ENCODE assay signal across 16 mouse cellular contexts in genomic region chr5:66917353-66918315, GRCm38 (mm10).
DNase-seq lines count a peak whose midpoint lies in the region; ATAC-seq and TF ChIP-seq lines count a peak whose summit lies in the region.
"Had no signal": no experiment of that assay in that cellular context is flagged by ENCODE, and none has a peak within 500 bp of the region (broad histone marks: within the 10 kb centered on the region; RNA-seq: fewer than 3 reads in every experiment).

No protein-coding gene starts in this region.

- ATAC-seq in Patski = no peak
- peak; percentile 60; the same call in 1 of the 2 replicates for ATAC-seq in midbrain, embryonic 13.5 days
- ATAC-seq in liver, embryonic 11.5 days (replicated peaks; ENCODE audit: low FRiP score) = no peak

- no peak for DNase-seq in heart, adult 2 months
- no peak for DNase-seq in heart, embryonic 10.5 days (ENCODE audit: low spot score)
- no peak for DNase-seq in Patski (ENCODE audit: low read depth, low spot score)
- no peak for DNase-seq in hindbrain, embryonic 10.5 days (ENCODE audit: low spot score)
- DNase-seq in thymus, postnatal 14 days = no peak
- no peak for DNase-seq in kidney, postnatal 4 days
- no peak for DNase-seq in liver, embryonic 11.5 days (ENCODE audit: low spot score)
- DNase-seq: adrenal gland, postnatal 36 days; cerebellum, adult 18-20 months; gastrocnemius, postnatal 25 days; kidney, postnatal 36 days; right cerebral cortex, postnatal 14 days had no signal

- no peak overlapping the region for H3K9ac ChIP-seq in heart, adult 2 months (ENCODE audit: low read depth, low read length)
- no peak overlapping the region for H3K9ac ChIP-seq in midbrain, embryonic 13.5 days (replicated peaks)
- H3K9ac ChIP-seq in liver, embryonic 11.5 days (ENCODE audit: low read depth, low read length) = no peak overlapping the region
- H3K9ac ChIP-seq: heart, embryonic 15.5 days; liver, embryonic 14.5 days had no signal

- 92% methylated on average over 8 of the region's 8 CpGs for WGBS in heart, adult 2 months
- 79% methylated on average over 8 of the region's 8 CpGs for WGBS in heart, embryonic 10.5 days
- 87% methylated on average over 8 of the region's 8 CpGs for WGBS in hindbrain, embryonic 10.5 days
- 59% methylated on average over 8 of the region's 8 CpGs for WGBS in midbrain, embryonic 13.5 days
- 80% methylated on average over 8 of the region's 8 CpGs for WGBS in liver, embryonic 11.5 days

- H3K79me2 ChIP-seq in heart, adult 2 months (replicated peaks; ENCODE audit: control insufficient read depth, insufficient read depth, low read length) = peaks cover 2% of the 10 kb centered on the region

- H3K4me2 ChIP-seq in midbrain, embryonic 13.5 days (replicated peaks) = no peak overlapping the region
- no peak overlapping the region for H3K4me2 ChIP-seq in liver, embryonic 11.5 days
- H3K4me2 ChIP-seq: heart, embryonic 15.5 days had no signal

- no peak for TF ChIP-seq POLR2A in heart, adult 2 months (IDR thresholded peaks at IDR 0.05; ENCODE audit: insufficient read depth, low read depth, low read length)

- intact Hi-C loops in heart, adult 2 months (cut with DNase I) = no loop called here

- no peaks in the 10 kb centered on the region for H3K9me3 ChIP-seq in heart, embryonic 10.5 days
- H3K9me3 ChIP-seq in hindbrain, embryonic 10.5 days = no peaks in the 10 kb centered on the region
- no peaks in the 10 kb centered on the region for H3K9me3 ChIP-seq in midbrain, embryonic 13.5 days
- H3K9me3 ChIP-seq in liver, embryonic 11.5 days (ENCODE audit: control insufficient read depth, low read length) = no peaks in the 10 kb centered on the region
- H3K9me3 ChIP-seq: heart, embryonic 15.5 days had no signal

- H3K4me1 ChIP-seq in heart, adult 2 months (ENCODE audit: control insufficient read depth, insufficient read depth, low read length) = peaks cover 9% of the 10 kb centered on the region
- H3K4me1 ChIP-seq in heart, embryonic 10.5 days = peaks cover 4% of the 10 kb centered on the region; the same call in 1 of the 2 replicates
- peaks cover 26% of the 10 kb centered on the region for H3K4me1 ChIP-seq in hindbrain, embryonic 10.5 days (replicated peaks)
- peaks cover 24% of the 10 kb centered on the region for H3K4me1 ChIP-seq in midbrain, embryonic 13.5 days (replicated peaks)
- no peaks in the 10 kb centered on the region for H3K4me1 ChIP-seq in liver, embryonic 11.5 days (replicated peaks; ENCODE audit: control insufficient read depth, insufficient read depth, low read length)
- H3K4me1 ChIP-seq: heart, embryonic 15.5 days had no signal

- no peak overlapping the region for H3K27ac ChIP-seq in heart, adult 2 months
- no peak overlapping the region for H3K27ac ChIP-seq in heart, embryonic 10.5 days
- H3K27ac ChIP-seq in hindbrain, embryonic 10.5 days = peak overlapping the region; percentile 67
- H3K27ac ChIP-seq in midbrain, embryonic 13.5 days = peak overlapping the region; percentile 83
- no peak overlapping the region for H3K27ac ChIP-seq in liver, embryonic 11.5 days (ENCODE audit: low read depth, low read length)
- H3K27ac ChIP-seq: heart, embryonic 15.5 days; liver, embryonic 14.5 days had no signal

- CTCF ChIA-PET in Patski (lab: Charles Lee) = interaction anchor here (1.0 to 1.8 kb wide), 4 partner anchors 8 to 43 kb away, joined by 3 to 6 read pairs (median 4); no protein-coding TSS in a partner anchor

- POLR2A ChIA-PET in Patski (lab: Charles Lee) = interaction anchor here (0.8 kb wide), 1 partner anchor 99 kb away, joined by 3 read pairs; no protein-coding TSS in a partner anchor

- H3K27me3 ChIP-seq in heart, adult 2 months (ENCODE audit: control insufficient read depth, insufficient read depth, low read length) = no peaks in the 10 kb centered on the region
- peaks cover 4% of the 10 kb centered on the region; the same call in 1 of the 2 replicates for H3K27me3 ChIP-seq in heart, embryonic 10.5 days (ENCODE audit: insufficient read depth, poor library complexity, severe bottlenecking)
- H3K27me3 ChIP-seq in Patski = no peaks in the 10 kb centered on the region
- H3K27me3 ChIP-seq in hindbrain, embryonic 10.5 days (ENCODE audit: insufficient read depth, poor library complexity, severe bottlenecking) = no peaks in the 10 kb centered on the region
- no peaks in the 10 kb centered on the region for H3K27me3 ChIP-seq in midbrain, embryonic 13.5 days
- no peaks in the 10 kb centered on the region for H3K27me3 ChIP-seq in liver, embryonic 11.5 days (replicated peaks; ENCODE audit: control insufficient read depth, insufficient read depth, low read length)

- no peak overlapping the region for H3K4me3 ChIP-seq in heart, adult 2 months
- H3K4me3 ChIP-seq in heart, embryonic 10.5 days = no peak overlapping the region
- H3K4me3 ChIP-seq in hindbrain, embryonic 10.5 days = no peak overlapping the region
- no peak overlapping the region for H3K4me3 ChIP-seq in midbrain, embryonic 13.5 days (replicated peaks)
- H3K4me3 ChIP-seq in liver, embryonic 11.5 days (ENCODE audit: low read depth, low read length) = no peak overlapping the region
- H3K4me3 ChIP-seq: erythroblast, embryonic 14.5 days; heart, embryonic 15.5 days had no signal

- in situ Hi-C loops in Patski (cut with MboI; ENCODE audit: low pct_unique_long_range_greater_than_20kb) = no loop called here

- TF ChIP-seq CTCF in heart, adult 2 months (IDR thresholded peaks at IDR 0.05) = peak; percentile 47
- TF ChIP-seq CTCF in Patski (IDR thresholded peaks at IDR 0.05) = peak; percentile 13

- no peak for TF ChIP-seq EP300 in heart, adult 2 months (IDR thresholded peaks at IDR 0.05; ENCODE audit: insufficient read depth, low read depth, low read length)

- peaks cover 6% of the 10 kb centered on the region; the same call in 1 of the 2 replicates for H3K36me3 ChIP-seq in heart, adult 2 months (ENCODE audit: control insufficient read depth, insufficient read depth, low read length)
- no peaks in the 10 kb centered on the region for H3K36me3 ChIP-seq in heart, embryonic 10.5 days
- no peaks in the 10 kb centered on the region for H3K36me3 ChIP-seq in hindbrain, embryonic 10.5 days
- no peaks in the 10 kb centered on the region for H3K36me3 ChIP-seq in midbrain, embryonic 13.5 days
- H3K36me3 ChIP-seq in liver, embryonic 11.5 days (ENCODE audit: control insufficient read depth, insufficient read depth, low read length) = no peaks in the 10 kb centered on the region
- H3K36me3 ChIP-seq: heart, embryonic 15.5 days had no signal

Comparison
In these comparisons a context has a peak if more than half of its experiments do, and no peak if none do; other contexts are left out.
1. H3K27ac ChIP-seq: peak in hindbrain, embryonic 10.5 days (single experiment) and midbrain, embryonic 13.5 days (single experiment); none in heart, adult 2 months (single experiment), heart, embryonic 10.5 days (single experiment) and liver, embryonic 11.5 days (single experiment).